Mouse (Mus musculus) bone marrow macrophage, adult 2 months (primary cell): ENCODE data around the gene Gjd2.

ENCODE experiments used
- CTCF ChIP-seq: IDR thresholded peaks from 2 replicates; pipeline ENCODE4 v1.5.1; 2012; ENCODE audit warnings: low read depth, mild to moderate bottlenecking, low read length, moderate library complexity
- POLR2A ChIP-seq: IDR thresholded peaks from 2 replicates; pipeline ENCODE4 v1.6.1; 2012; ENCODE audit warnings: mild to moderate bottlenecking, low read depth, low read length, borderline replicate concordance

DNA sequence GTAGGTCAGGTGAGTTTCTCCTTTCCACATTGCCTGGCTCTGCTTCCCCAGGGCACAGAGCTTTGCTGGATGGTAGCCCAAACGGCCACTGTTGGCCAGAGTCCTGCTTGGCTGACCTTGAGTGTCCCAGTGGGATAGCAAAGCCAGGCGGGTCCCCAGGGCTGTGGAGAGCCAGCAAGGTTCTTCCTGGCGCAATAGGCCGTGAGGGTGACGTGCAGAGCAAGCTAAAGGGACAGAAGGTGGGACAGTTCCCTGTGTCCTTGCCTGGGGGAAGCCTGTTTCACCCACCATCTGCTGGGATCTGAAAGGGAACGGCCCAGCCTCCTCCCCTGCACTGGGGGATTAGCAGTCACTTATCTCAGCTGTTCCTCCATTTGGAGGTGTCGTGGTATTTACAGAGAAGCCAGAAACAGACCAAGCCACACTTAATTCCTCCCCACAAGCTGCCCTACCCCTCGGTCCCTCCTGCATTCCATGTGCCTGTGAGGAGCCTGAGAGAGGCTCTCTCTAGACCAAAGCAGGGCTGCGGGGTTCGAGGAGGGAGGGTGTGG lies 44.0 kb upstream of the Gjd2 start:
- TF ChIP-seq CTCF (no peak), POLR2A (no peak)
